Mouse (Mus musculus): ENCODE data around the gene Lamb3.

The Lamb3 gene

DNA sequence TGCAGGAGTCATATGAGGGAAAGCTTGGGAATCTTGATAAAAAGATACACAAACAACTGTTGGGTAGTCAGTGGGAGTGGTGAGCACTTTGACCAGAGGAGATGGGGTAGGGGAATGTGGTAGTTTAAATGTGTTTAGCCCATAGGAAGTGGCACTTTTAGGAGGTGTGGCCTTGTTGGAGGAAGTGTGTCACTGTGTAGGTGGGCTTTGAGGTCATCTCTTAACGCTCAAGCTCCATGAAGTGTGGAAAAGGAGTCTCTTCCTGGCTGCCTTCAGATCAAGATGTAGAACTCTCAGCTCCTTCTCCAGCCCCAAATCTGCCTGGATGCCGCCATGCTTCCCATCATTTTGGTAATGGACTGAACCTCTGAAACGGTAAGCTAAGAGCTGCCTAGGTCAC is at the start of gene Lamb3:
Gene Lamb3 (plus strand): TSS at position 197 of the 400 bp plus-strand sequence.
- no peak for DNase-seq

DNA sequence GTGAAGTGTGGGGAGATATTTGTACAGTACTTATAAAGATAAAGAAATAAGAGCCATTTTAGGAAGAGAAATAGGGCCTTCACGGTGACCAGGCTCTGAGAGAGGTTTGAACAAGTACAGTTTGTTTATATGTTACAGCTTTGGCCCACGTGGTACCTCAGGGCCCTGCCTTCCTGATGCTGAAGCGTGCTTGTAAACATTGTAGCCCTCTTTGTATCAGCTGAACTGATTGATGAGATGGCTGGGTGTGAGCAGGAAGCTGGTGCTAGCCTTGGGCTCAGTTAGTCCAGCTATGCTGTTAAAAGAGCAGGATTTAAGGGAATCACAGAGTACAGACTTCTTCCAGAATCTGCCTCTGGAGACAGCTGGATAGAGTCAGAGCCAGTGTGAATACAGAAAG is 48.3 kb upstream of the Lamb3 start:
- DNase-seq: no peak

DNA sequence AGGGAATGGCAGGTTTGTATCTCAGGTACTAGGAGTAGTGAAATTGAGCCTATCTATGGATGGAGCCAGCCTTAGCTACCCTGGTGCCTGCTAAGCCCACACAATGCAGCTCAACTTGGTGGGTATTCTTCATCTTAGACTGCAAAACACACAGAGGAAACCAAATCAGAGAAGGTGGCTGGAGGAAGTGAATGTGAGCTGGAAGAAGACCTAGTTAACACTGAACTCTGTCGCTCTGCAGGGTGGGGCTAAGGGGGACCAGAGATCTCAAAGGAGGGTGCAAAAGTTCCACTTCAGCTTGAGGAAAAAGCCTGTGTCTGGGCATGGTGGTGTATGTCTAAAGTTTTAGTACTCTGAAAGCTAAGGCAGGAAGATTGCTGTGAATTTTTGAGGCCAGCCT is 47.9 kb upstream of the Lamb3 start:
- no peak for DNase-seq

DNA sequence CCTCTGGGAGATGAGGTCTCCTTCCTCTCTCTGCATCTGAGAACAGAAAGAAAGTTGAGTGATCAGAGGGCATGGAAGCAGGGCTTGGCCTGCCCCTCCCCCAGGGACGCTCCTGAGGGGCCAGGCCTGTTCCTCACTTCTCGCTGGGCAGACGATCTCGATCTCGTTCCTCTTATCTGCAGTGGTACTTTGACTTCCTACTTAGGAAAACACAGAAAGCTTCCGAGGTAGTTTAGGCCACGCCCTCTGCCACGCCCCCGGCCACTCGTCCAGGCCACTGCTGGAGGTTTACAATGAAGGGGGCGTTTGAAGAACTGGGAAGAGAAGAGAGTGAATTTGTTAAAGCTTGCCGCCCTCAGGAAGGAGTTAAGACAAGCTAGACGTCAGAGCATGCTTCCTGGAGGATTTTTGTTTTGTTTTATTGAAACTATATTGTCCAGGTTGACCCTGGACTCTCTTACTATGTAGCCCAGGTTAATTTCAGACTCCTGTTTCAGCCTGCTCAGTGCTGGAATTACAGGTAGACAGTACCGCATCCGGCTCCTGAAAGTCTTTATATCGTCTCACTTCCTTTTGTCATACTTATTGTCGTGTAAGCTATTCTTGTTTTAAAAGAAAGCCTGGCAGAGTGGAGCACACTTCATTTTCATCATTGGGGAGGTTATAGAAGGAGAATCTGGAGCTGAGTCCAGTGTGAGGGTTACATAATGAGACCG is 47.0 kb upstream of the Lamb3 start:
- no peak for DNase-seq

DNA sequence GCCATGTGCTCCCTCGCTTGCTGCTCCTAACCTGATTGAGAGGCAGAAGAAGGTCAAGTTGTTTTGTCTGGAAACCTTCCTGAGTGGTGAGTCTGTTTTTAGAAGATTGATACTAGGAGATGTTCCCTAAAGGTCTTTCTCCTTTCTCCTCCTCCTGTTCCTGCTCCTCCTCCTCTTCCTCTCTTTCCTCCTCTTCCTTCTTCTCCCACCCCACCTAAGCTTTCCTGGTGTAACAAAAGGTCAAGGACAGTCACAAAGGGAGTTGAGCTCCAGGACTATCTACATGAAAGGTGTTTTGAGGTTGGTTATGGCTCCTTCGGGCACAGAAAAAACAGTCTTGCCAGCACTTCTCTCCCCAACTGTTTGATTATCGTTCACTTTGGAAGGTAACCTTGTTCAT is 39.8 kb upstream of the Lamb3 start, which contains the start of gene A130010J15Rik:
Gene A130010J15Rik (plus strand): TSS at position 301 of the 400 bp plus-strand sequence.
- DNase-seq: no peak

DNA sequence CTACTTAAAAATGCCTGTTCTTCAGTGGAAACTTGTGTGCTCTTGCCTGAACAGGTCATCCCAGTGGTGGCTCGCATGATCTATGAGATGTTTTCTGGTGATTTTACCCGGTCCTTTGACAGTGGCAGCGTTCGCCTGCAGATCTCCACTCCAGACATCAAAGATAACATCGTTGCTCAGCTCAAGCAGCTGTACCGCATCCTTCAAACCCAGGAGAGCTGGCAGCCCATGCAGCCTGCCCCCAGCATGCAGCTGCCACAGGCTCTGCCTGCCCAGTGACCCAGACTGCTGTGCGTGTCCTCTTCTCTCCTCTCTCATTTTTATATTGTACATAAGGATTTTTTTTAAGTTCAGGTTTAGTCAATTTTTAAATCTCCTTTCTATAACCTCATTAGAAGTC is 38.3 kb upstream of the Lamb3 start:
- no peak for DNase-seq

DNA sequence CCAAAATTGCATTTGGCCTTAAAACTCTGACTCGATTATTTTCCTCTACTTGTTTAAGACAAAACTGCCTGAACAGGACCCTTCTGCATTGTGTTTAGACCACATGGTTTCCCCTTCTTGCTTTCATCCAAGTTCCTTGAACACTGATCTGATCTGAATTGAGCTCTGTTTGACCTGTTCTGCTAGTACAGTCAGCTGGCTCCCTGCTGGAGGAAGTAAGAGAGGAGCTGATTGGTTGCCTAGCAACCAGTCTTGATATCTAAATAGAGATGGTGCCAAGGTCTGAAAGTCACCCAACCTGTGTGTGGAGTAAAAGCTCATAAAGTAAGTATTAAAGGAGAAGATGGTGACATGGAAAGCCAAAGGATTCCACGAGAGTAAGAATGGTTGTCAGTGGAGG is 37.6 kb upstream of the Lamb3 start:
- no peak for DNase-seq

DNA sequence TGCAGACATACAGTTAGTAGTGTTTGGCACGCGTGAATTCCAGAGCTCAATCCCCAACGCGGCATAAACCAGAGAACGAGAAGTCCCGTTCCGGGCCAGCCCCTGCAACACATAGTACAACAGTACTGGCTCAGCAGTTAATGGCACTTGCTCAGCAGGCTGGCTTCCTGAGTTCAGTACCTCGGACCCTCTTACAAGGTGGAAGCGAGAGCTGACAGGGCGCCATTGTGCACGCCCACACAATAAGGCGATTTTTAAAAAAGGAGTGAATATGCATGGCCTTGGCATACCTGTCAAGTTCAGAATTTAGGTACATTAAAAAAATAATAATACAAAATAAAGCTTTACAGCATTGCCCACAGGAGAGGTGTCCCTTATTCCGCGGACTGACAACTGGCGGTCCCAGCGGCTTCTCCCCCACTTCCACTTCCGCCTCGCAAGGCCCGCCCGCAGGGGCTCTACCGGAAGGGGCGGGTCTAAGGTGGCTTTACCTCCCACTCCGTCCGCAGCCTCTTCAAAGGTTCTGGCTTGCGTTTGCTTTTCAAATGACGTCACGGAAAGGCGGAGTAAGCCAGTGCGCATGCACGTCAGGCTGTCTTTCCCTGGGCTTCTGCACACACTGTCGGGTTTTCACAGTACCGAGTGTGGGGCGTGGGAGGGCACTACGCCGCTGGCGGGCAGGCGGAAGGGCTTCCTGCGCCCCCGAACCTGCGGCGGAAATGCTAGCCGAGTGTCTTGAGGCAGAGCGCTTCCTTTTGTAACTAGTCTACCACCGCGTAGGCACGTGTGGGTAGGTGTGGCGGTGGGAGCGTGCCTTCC is 34.3 kb upstream of the Lamb3 start:
- peak; percentile 97 for DNase-seq

DNA sequence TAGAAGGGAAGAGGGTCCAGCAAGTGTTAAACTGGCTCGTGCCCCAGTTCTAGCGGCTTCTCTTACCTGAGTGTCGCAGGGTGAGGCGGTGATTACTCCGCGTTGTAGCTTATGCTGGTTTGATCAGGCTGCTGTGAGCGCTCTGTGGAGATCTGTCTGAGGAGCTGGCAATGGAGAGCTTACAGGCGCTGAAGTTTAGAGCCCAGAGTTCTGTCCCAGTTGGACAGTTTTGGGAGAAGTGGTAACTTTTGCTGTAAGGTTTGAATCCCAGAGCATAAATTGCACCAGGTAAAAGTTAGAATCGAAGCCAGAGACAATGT is 33.7 kb upstream of the Lamb3 start:
- no peak for DNase-seq

DNA sequence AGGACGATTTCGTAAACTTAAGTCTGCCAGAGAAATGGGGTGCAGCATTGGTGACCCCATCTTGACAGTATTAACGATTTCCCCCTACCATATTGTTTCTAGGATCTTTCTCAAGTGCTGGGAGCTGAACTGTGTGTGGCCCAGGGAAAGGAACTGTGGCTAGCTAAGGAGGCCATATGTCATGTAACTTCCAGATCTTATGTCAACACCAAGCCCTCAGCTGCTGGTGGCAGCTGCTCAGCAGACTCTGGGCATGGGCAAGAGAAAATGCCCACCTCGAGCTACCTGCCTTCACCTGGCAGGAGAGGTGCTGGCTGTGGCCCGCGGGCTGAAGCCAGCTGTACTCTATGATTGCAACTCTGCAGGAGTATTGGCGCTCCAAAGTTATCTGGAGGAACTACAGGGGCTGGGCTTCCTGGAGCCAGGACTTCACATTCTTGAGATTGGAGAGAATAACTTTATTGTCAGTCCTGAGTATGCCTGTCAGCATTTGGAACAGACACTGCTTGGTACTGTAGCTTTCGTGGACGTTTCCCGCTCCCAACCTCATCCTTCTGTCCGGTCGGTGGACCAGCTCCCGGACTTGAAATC is 33.3 kb upstream of the Lamb3 start:
- no peak for DNase-seq

DNA sequence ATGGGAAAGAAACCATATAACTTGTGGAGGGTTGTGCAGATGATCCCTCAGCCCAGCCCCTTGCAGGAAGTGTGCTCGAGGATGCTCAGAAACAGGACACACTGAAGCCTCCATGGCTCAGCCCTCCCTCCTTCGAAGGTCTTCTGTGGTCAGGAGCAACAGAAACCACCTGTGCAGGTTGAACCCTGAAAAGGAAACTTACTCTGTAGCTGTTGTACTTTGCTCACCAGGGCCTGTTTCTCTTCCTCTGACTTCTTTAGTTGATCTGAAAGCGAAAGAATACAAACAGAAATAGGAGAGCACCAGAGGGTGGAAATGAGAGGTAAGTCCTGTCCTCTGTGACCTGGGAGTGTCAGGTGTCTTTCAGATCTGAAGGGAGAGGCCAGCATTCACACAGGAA is 26.4 kb upstream of the Lamb3 start:
- DNase-seq: no peak

DNA sequence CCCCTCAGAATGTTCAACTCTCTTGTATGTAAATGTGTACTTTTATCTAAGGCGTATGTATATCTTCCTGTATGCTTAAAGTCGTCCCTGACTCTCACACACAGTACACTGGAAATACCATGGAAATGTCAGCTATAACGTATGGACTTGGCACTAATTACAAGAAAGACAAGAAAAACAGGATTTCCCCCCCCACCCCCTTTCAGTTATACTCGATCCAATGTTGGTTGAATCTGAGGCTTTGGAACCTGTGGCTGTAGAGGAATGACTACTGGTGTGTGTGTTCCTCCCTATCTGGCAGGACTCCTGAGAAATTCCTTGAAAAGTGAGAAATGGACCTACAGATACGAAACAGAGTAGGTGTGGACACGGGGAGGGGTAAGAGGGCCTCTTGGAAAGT is 19.2 kb upstream of the Lamb3 start:
- DNase-seq: no peak

DNA sequence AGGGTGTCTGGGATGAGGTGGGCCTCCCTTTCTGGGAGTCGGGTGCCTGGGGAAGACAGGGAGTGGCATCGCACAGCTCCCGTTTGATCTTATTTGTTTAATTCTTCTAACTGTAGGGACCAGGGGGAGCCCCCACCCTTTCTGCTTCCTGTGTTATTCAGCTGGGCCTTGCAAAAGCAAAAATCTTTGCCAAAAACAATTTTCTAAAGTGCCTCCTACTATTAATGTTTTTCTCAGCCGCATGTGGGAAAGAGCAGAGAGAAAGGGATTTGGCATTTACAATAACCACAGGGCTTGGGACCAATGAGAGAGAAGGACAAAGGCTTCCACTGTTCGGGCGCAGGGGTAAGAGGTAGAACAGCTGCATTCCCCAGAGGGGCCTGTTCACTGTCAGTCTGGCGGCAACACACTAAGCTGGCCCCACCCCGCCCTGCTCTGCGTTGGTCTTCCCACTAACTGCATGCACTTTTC is 18.3 kb upstream of the Lamb3 start:
- DNase-seq: no peak

DNA sequence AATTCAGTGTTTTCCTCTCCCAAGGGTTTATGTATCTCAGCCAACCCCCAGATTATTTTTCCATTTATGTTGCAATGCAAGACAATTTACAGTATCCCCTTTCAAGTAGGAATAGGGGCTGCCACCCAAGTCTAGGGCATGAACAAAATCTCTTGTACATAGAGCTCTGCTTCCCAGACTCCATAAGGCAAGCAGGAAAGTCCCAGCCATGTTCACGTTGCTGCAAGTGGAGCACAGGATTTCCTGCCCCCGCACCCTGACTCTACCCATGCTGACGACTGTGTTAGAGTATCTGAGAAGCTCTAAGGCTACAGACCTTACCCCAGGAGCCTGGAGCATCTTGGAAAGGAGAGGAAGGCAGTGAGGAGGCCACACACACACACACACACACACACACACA is 17.7 kb upstream of the Lamb3 start:
- no peak for DNase-seq

DNA sequence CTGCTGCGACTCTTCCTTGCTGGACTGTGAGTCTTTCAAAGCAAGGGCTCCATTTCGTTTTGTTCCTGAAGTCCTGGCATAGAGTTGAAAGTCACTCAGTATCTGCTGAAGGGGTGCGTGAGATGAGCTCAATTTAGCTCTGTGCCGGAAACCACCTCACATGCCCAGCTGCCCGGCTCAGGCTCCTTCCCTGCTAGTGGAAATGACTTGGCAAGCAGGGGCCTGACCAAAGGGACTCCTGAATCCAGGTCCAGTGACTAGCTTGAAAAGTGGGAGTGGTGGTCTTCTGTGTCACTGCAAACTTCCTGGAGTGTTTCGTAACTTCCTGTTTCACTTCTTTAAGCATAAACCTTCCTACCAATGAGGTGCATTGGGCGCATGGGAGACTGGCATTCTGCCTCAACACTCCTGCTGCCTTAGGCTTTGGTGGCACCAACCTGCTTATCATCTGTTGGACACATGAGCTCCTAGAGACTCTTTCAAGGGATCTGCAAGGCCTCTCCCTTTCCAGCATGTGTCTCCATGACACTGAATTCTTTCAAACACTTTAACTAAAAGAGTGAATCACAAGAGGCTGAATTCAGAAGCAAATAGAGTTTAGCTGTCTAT is 15.7 kb upstream of the Lamb3 start:
- DNase-seq: no peak

DNA sequence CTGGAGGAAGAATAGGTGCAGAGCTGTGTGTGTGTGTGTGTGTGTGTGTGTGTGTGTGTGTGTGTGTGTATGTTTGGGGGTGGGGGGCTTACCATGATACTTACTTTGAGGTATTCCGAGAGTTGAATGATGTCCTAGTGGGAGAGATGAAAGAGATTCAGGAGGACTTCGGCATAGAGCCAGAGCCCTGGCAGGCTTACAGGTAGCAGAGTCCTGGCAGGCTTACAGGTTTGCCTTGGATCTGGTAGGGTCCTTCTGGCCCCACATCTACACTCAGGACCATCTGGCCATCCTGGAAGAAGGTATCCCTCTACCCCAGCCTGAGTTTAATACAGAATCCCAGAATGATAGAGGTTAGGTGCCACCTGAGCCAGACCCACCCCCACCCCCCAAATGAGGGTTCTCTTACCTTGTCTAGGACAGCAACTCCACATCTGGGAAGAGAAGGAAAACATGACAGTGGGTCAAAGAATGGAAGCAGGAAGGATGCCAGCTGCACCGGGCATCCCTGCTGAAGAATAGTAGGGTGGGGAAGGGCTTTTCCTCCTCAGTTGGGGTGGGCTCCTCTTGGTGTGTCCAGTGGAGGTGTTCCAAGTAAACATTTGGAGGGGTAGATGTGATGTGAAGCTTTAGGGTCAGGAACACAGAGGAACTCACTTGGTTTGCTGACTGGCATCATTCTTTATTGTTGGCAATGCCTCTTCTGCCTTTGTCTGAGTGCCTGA is 12.9 kb upstream of the Lamb3 start:
- peak; percentile 63 for DNase-seq

DNA sequence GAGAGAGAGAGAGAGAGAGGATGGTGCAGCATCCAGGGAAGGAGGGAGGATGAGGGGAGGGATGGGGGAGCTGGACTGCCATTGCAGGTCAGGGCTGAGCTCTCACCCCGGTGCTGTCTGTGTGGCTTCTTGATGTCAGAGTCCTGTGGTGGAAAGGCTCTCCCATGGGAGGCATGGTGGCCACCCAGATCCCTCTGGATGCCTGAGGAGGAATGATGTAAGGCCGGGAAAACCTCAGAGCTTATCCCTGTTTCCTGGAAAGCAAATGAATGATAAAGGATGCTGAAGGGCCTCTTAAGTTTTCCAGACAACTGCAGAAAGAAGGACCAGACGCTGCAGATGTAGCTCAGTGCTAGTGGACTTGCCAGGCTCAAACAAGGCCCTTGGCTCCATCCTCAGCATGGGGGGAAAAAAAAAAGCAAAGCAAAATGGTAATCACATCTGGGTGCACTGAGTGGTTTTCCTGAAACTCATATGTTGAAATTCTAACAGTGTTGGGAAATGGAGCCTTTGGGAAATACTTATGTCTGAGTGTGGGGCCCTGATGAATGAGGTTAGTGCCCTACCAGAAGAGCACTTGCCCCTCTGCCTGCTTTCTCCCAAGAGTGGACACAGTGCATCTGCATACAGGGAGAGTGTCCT is 12.2 kb upstream of the Lamb3 start:
- no peak for DNase-seq

DNA sequence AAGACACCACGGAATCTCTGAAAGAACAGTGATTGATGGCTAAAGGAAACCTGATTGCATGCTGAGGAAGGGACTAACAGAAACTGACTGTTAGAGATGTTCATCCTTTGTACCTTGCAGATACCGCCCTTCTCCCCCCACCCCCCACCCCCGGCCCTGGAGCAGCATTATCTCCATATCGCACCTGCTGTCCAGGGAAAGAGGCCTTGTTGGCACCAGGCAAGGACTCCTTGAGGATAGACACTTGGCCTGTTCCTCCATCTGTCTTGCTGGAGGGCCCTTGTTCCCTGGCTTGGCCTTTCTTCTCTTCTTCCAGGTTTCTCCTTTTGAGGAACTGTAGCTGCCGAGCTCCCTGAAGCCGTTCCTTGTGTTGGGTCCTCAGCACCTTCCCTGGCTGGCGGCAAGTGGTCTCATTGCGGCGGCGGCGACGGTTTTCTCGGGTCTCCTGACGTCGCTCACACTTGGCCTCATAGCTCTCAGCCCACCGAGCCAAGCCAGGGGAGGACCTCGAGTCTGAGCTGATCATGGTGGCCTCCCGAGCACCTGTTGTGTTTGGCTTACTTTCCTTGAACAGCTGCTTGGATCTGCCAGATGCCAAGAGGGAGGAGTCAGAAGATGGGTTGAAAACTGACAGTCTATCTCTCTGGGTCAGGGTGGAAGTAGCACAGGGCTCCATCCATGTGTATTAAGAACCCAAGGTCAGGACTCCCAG is 9.8 kb upstream of the Lamb3 start:
- no peak for DNase-seq

DNA sequence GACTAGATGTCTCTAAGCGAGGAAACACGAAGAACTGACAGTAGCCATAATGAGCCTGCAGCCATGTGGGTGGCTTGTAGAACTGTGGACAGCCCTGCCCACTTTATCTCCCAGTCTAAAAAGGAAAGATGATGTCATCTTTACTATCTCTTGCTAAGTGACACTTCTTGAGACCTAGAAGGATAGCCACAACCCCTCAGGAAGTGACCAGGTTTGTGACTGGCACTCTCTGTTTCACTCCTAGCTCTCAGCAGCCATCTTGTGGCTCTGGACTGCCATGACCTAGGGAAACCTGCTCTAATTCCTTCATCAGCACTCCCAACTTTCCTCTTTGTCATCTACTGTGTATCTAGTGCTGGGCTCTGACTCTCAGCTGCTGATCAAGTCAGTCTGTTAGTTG is 9.2 kb upstream of the Lamb3 start:
- no peak for DNase-seq

DNA sequence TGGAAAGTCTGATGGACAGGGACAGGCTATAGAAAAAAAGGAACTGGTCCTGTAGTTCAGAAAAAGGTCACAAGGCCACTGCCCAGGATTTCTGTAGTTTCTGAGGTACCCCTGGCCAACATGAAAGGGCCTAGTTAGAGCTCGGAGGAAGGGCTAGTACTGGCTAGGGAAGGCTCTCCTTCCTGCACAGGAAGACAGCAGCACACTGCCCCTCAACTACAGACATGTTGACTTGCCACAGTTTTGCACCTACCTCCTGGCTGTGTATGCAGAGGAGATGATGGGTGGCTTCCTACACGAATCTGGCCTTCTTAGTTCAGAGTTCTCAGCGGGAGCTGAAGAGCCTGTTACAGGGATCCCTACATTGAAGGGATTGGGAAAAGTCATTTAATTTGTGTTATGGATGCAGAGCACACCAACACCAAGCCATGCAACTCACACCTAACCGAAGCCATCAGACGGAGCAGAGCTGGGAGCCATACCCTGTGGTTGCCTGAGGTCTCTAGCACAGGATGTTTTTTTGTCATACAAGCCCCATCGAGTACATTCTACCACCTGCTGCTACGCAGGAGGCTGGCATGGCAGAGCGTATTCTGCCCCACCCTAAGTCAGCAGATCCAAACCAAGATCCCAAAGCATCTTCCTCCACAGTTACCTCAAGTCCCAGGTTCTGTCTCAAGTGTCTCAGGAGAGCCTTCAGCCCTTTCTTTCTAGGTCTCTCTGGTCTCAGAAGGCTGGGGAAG is 6.7 kb upstream of the Lamb3 start:
- no peak for DNase-seq

DNA sequence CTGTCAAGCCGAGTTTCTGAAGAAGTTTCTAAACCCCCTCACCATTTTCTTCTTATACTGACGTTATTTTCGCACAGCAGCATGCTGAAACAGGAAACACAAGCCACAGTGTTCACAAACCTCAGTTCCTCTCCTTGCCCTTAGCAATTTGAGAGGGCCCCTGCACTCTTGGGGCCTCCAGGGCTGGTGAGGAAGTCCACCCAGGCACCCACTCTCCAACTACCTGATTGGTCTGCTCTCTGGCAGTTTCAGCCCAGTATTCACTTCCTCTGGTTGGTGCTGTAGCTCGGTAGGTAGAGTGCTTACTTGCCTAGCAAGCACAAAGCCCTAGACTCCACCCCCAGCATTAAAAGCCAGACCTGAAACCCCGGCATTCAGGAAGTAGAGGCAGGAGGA is 6.1 kb upstream of the Lamb3 start, which contains the start of gene Traf3ip3:
Gene Traf3ip3 (minus strand): TSS at position 321 of the 396 bp plus-strand sequence.
- DNase-seq: no peak
